Mouse (Mus musculus) heart, embryonic 11.5 days (tissue): ENCODE measurements around the gene Arl6. TPM values are rescaled to one million over a fixed set of nuclear protein-coding genes. Genes with fewer than 3 reads are reported as not detected.

Experiments
- polyA plus RNA-seq: library from polyadenylated mRNA; unstranded; fragments of >200 nt; fragmentation: Nextera tagmentation; extraction: Ambion mirVana; gene quantifications from 2 replicates; pipeline ENCODE4 v1.2.1, GENCODE M21; 2014

Arl6 gene
- polyA plus RNA-seq, 1 experiment from 2014 or later = 24.6 TPM

Other genes starting within 250 kb of the Arl6 start
- 0.08 TPM in 1 of 2 replicates, not detected in the other for gene Gabrr3, start 232.1 kb downstream of the Arl6 start, polyA plus RNA-seq
- 29.4 and 30.1 TPM in 2 replicates for gene Riox2, start 167.6 kb downstream of the Arl6 start, polyA plus RNA-seq
- gene Crybg3, start 38.4 kb downstream of the Arl6 start, polyA plus RNA-seq = 19.7 and 19.8 TPM in 2 replicates